Mouse (Mus musculus): Measurements from ENCODE around the gene Cd2.

Cd2 gene

GRCm38 (mm10) chr3:101274041-101274770, 13.5 kb downstream of the Cd2 start:
- DNase-seq (ENCODE audit: low spot score), result no peak

- DNase-seq (ENCODE audit: low spot score), result no peak
These were observed 15.6 kb downstream of the Cd2 start for GRCm38 (mm10) chr3:101272166-101272565.

- DNase-seq (ENCODE audit: low spot score), result no peak
These were observed 16.9 kb downstream of the Cd2 start for GRCm38 (mm10) chr3:101270833-101271232.

DNA sequence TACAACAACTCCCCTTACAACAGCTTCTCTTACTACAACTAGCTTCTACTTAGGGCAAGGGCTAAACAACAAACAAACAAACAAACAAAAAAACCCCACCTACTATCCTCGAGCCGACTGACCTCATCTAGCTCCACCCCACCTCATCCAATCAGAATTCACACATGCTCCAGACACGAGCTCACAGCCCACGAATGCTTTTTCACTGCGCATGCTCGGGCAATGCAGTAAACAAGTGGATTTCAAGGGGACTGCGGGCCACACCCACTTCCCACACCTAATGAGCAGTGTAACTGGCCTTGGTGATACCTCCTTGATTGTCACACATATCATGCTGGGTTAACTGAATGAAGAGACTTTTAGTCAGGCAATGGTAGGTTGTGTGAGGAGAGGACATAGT, 19.4 kb downstream of the Cd2 start:
- DNase-seq (ENCODE audit: low spot score), result no peak

DNA sequence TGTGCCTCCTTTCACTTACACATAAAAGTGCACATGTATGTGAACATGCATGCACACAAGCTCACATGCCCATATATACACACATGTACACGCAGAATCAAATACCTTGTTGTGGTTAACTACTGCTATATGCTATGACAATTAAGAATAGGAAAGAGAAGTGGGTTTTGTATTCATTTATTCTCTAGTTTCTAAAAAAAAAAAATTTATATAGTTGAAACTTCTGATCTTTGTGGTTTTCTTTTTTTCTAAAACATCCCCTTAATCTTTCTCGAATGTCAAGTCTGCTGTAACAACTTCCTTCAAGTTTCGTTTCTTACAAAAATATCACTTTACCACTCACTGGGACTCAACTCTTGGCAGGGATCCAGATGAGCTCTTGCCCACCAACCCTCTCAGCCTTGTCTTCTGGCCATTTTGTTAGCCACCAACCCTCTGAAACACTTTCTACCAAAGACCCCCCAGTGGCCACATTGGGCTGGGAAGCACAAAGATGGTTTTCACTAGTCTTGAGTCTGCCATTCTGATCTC, 22.1 kb downstream of the Cd2 start:
- DNase-seq (ENCODE audit: low spot score), result no peak

GRCm38 (mm10) chr3:101258976-101259375, 28.8 kb downstream of the Cd2 start:
- DNase-seq (ENCODE audit: low spot score), result no peak

- DNase-seq (ENCODE audit: low spot score), result no peak
These were observed 31.6 kb downstream of the Cd2 start for GRCm38 (mm10) chr3:101256090-101256489.

GRCm38 (mm10) chr3:101252141-101252540, 35.6 kb downstream of the Cd2 start:
- no peak for DNase-seq (ENCODE audit: low spot score)

DNA sequence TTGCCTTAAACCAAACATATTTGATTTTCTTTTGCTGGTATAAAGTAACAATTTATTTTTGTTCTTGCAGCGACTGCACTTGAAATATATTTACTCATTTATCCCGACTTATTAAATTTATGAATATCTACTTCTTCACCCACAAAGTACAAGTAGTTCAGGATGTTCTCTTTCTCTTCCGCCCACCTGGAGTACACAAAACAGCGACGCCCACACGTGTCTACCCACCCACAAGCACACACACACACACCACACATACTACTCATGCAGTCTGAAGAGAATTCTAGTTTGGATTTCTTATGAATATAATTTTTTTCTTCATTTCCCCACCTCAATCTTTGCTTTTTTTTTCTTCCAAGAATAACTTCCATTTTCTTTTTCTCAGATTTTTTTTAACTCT, 37.9 kb downstream of the Cd2 start:
- DNase-seq (ENCODE audit: low spot score), result no peak

DNA sequence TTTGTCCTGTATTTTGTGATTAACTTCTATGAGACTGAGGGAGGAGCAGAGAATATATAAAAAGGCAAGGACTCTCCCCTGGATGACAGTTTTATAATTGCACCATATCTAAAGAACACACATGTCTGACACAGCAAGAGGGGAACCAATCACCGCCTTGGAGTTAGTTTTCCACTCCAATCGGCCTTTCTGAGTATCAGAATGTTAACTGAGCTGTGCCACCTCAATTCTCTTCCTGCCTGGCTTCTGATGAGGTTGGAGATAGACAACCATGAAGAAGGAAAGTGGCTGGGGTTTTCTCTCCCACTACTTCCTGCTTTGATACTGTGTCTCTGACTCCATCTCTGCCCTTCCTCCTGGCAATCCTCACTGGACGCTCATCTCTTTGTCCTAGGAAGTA, 42.5 kb downstream of the Cd2 start:
- no peak for DNase-seq (ENCODE audit: low spot score)

DNA sequence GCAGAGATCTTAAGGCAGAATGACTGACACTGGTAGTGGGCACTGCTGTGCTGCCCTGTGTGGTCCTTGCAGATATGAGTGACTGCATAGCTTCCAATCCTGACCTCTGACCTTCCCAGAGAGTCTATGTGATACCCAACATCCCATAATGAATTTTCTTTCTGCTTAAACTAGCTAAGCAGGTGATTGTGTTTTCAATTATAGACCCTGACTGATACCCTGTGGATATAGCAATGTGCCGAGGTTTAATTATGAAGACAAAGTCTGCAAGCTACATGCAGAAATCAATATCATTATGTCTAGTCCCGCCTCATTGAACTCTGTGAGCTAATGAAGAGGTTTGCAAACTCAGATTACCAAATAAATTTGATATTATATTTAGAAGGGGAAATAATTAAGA, 44.7 kb downstream of the Cd2 start:
- DNase-seq (ENCODE audit: low spot score), result no peak

GRCm38 (mm10) chr3:101241866-101242265, 45.9 kb downstream of the Cd2 start:
- DNase-seq (ENCODE audit: low spot score), result no peak

DNA sequence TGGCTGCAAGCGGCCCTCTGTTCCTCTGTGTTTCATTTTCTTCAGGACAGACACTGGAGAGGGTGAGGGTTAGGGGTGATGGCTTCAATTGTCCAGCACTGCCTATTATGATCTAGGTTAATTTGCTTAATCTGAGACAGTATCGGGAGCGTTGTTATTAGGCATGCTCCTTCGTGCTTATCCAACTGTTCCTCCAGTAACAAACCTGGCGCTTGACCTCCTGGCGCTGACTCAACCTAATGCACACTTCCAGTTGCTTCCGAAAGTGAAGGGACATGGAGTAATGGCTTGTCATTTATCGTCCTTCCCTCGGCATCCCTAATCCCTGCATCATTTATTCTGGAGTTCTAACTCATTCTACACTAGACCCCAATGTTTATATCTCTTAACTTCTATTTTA, 46.9 kb downstream of the Cd2 start:
- no peak for DNase-seq (ENCODE audit: low spot score)

- DNase-seq (ENCODE audit: low spot score), result no peak
These were observed 48.5 kb downstream of the Cd2 start for GRCm38 (mm10) chr3:101239236-101239635.

DNA sequence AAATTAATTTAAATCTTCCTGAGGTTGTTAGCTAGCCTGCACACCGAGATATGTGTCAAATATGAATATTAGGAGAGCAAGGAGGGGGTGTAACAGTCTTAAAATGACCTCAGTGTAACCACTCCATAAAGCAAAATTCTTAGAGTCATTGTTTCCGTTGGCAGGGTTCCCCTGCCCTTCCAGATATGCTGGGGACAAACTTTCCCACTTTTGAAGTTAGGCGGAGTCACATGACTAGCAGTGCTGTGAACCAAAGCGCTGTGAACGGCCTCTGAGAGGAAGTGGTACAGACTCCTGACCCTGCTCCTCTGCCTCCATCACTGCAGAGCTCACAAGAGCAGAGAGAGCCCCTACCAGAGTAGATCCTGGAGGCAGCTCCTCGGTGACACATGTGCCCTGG, 49.0 kb downstream of the Cd2 start:
- DNase-seq (ENCODE audit: low spot score), result no peak

GRCm38 (mm10) chr3:101236995-101237808, 50.5 kb downstream of the Cd2 start:
- DNase-seq (ENCODE audit: low spot score), result no peak

GRCm38 (mm10) chr3:101236261-101236660, 51.5 kb downstream of the Cd2 start:
- no peak for DNase-seq (ENCODE audit: low spot score)

- no peak for DNase-seq (ENCODE audit: low spot score)
These were observed 52.4 kb downstream of the Cd2 start for GRCm38 (mm10) chr3:101235321-101235720.

DNA sequence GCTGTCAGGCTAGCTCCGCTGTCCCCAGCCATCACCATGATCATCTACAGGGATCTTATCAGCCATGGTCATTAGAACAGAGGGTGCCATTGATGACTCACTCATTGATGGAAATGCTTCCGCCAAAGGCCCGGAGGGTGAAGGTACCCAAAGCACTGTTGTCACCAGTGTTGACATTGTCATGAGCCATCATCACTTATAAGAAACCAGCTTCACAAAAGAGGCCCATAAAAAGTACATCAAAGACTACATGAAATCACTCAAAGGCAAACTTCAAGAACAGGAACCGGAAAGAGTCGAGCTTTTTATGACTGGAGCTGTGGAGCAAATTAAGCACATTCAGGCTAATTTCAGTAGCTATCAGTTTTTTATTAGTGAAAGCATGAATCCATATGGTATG, 54.3 kb downstream of the Cd2 start:
- DNase-seq (ENCODE audit: low spot score), result no peak

- no peak for DNase-seq (ENCODE audit: low spot score)
These were observed 55.2 kb downstream of the Cd2 start for GRCm38 (mm10) chr3:101232570-101232969.

DNA sequence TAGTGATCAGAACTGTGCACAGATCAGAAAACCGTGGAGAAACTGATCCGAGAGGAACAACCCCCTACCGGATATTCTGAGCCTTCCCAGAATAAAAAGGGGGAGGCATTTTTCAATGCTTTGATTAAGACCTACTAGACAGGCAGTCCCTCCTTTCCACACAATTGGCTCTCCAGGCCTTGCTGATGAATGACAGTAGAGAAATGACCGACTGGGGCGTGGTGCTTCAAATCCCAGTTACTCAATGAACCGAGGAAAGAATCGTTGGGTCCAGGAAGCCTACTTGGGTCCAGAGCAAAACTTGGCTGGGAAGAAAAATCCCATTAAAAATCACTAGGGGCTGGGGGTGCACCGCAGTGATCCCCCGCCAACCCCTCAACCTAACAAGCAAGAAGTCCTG, 57.5 kb downstream of the Cd2 start:
- no peak for DNase-seq (ENCODE audit: low spot score)

DNA sequence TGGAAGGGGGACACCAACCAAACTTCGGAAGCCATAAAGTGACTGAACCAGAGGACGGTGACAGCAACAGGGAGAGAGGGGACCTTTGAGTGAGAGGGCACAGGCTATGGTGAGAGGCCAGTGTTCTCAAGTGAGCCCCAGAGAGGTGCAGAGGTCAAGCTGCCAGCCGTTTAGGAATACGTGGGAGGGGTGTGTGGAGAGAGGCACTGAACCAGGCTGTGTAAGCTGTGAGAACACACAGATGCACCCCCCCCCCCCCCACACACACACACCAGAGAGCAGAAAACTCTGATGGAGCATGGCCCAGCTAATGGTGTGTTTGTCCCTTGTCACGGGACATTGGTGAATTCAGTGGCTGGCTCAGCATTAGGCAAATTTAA, 58.2 kb downstream of the Cd2 start:
- DNase-seq (ENCODE audit: low spot score), result no peak

DNA sequence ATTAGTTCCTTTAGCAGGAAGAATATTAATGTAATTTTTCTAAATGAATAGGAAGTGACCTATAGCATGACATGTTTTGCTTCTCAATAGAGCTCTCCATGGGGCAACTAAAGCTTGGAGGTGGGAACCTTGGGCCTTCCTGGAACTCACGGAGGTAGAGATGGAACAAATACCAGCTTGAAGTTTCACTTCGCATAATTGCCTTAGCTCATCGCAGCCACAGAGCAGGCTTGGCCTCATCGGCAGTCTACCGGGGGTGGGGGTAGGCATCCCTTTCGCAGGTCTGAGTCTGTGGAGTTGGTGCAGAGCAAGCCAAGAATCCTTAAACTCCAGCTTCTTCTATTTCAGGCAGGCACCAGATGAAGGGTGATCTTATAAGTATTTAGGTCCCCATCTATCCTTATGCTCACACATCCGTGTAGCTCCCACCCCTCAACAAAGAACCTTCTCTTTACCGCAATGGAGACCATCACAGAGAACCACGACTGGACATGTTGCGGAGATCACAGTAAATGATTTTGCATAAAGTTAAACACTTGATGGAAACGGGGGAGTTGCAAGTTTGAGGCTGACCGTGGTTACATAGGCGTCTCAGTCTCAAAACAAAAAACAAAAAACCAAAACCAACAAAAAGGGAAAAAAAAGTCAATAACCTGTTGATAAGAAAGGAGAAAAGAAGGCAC, 58.7 kb downstream of the Cd2 start:
- no peak for DNase-seq (ENCODE audit: low spot score)
